18 mouse cellular contexts compared by ENCODE assay signal in the genomic region with DNA sequence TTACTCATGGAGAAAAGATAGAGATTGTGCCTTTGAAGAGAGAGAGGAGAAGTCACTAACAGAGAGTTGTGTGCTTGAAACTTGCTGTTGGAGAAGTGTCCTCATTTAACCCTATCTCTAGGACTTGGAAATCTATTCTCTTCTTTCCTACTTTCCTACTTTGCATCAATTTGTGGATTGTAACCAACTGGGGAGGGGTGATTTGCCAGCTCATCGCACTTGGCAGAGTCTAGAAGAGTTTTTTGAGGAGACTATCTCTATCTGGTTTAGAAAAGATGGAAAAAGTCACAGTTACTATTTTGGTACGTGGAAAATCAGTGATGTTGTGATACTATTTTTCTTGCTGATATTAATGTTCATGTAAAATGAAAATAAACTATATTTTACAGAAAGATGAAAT. TPM values are rescaled to one million over a fixed set of nuclear protein-coding genes. Genes with fewer than 3 reads are reported as not detected.
DNase-seq lines count a peak whose midpoint lies in the region; ATAC-seq and TF ChIP-seq lines count a peak whose summit lies in the region.
"Had no signal": no experiment of that assay in that cellular context is flagged by ENCODE, and none has a peak within 500 bp of the region (broad histone marks: within the 10 kb centered on the region; RNA-seq: fewer than 3 reads in every experiment).

No protein-coding gene starts in this region.

- H3K9me3 ChIP-seq in forebrain, postnatal 0 days (ENCODE audit: low read length) = no peaks in the 10 kb centered on the region
- no peaks in the 10 kb centered on the region for H3K9me3 ChIP-seq in forebrain, embryonic 16.5 days (ENCODE audit: control insufficient read depth, low read length)
- no peaks in the 10 kb centered on the region for H3K9me3 ChIP-seq in hindbrain, embryonic 12.5 days (replicated peaks)
- H3K9me3 ChIP-seq: embryonic facial prominence, embryonic 10.5 days; embryonic facial prominence, embryonic 12.5 days; forebrain, embryonic 13.5 days; forebrain, embryonic 15.5 days had no signal

- no peak overlapping the region for H3K4me3 ChIP-seq in forebrain, postnatal 0 days (ENCODE audit: low read depth, low read length)
- H3K4me3 ChIP-seq in forebrain, embryonic 16.5 days (replicated peaks; ENCODE audit: low read length) = no peak overlapping the region
- no peak overlapping the region for H3K4me3 ChIP-seq in hindbrain, embryonic 12.5 days
- H3K4me3 ChIP-seq: embryonic facial prominence, embryonic 10.5 days; embryonic facial prominence, embryonic 12.5 days; forebrain, embryonic 13.5 days; forebrain, embryonic 15.5 days had no signal

- no peaks in the 10 kb centered on the region for H3K36me3 ChIP-seq in forebrain, postnatal 0 days (ENCODE audit: insufficient read depth)
- H3K36me3 ChIP-seq in forebrain, embryonic 16.5 days (ENCODE audit: control insufficient read depth, insufficient read depth) = no peaks in the 10 kb centered on the region
- H3K36me3 ChIP-seq in hindbrain, embryonic 12.5 days = no peaks in the 10 kb centered on the region
- H3K36me3 ChIP-seq: embryonic facial prominence, embryonic 10.5 days; embryonic facial prominence, embryonic 12.5 days; forebrain, embryonic 15.5 days had no signal

- no peaks in the 10 kb centered on the region for H3K4me1 ChIP-seq in forebrain, postnatal 0 days (ENCODE audit: insufficient read depth)
- H3K4me1 ChIP-seq in forebrain, embryonic 16.5 days (replicated peaks; ENCODE audit: control insufficient read depth, insufficient read depth, low read length) = no peaks in the 10 kb centered on the region
- no peaks in the 10 kb centered on the region for H3K4me1 ChIP-seq in hindbrain, embryonic 12.5 days
- H3K4me1 ChIP-seq: embryonic facial prominence, embryonic 10.5 days; embryonic facial prominence, embryonic 12.5 days; forebrain, embryonic 13.5 days; forebrain, embryonic 15.5 days had no signal

- no peaks in the 10 kb centered on the region for H3K27me3 ChIP-seq in forebrain, postnatal 0 days (ENCODE audit: insufficient read depth, low read length)
- H3K27me3 ChIP-seq in forebrain, embryonic 16.5 days (replicated peaks; ENCODE audit: control insufficient read depth, insufficient read depth, low read length) = no peaks in the 10 kb centered on the region
- H3K27me3 ChIP-seq in hindbrain, embryonic 12.5 days = no peaks in the 10 kb centered on the region
- H3K27me3 ChIP-seq: embryonic facial prominence, embryonic 12.5 days; forebrain, embryonic 13.5 days; forebrain, embryonic 15.5 days had no signal

- peak; percentile 34 for DNase-seq in forebrain, postnatal 0 days
- peak; percentile 24 for DNase-seq in right cerebral cortex, adult 18-20 months
- no peak for DNase-seq in right cerebral cortex, adult 2 months (ENCODE audit: low spot score in 2 of 2)
- DNase-seq: adrenal gland, adult 2 months; adrenal gland, postnatal 10 days; adrenal gland, postnatal 25 days; cerebellum, adult 11-12 months; cerebellum, adult 2 months; cerebellum, adult 9-10 months had no signal

- H3K4me2 ChIP-seq in forebrain, postnatal 0 days (ENCODE audit: low read depth) = no peak overlapping the region
- H3K4me2 ChIP-seq in forebrain, embryonic 16.5 days (ENCODE audit: low read length) = no peak overlapping the region
- no peak overlapping the region for H3K4me2 ChIP-seq in hindbrain, embryonic 12.5 days (replicated peaks)
- H3K4me2 ChIP-seq: embryonic facial prominence, embryonic 12.5 days; forebrain, embryonic 13.5 days; forebrain, embryonic 15.5 days had no signal

- 69% methylated on average over 2 of the region's 2 CpGs for WGBS in forebrain, postnatal 0 days
- 83% methylated on average over 2 of the region's 2 CpGs for WGBS in forebrain, embryonic 16.5 days
- WGBS in hindbrain, embryonic 12.5 days = 86% methylated on average over 2 of the region's 2 CpGs

- no peak for ATAC-seq in forebrain, postnatal 0 days
- no peak for ATAC-seq in forebrain, embryonic 16.5 days
- no peak for ATAC-seq in hindbrain, embryonic 12.5 days (ENCODE audit: low FRiP score)
- ATAC-seq: forebrain, embryonic 13.5 days; forebrain, embryonic 15.5 days had no signal

- no peak overlapping the region for H3K9ac ChIP-seq in forebrain, postnatal 0 days
- H3K9ac ChIP-seq in forebrain, embryonic 16.5 days (replicated peaks; ENCODE audit: low read depth, low read length) = no peak overlapping the region
- no peak overlapping the region for H3K9ac ChIP-seq in hindbrain, embryonic 12.5 days
- H3K9ac ChIP-seq: embryonic facial prominence, embryonic 12.5 days; forebrain, embryonic 13.5 days; forebrain, embryonic 15.5 days had no signal

- no peak for TF ChIP-seq CTCF in forebrain, postnatal 0 days (IDR thresholded peaks at IDR 0.05; ENCODE audit: low read depth)

- H3K27ac ChIP-seq in forebrain, postnatal 0 days (ENCODE audit: low read depth, low read length) = no peak overlapping the region
- no peak overlapping the region for H3K27ac ChIP-seq in forebrain, embryonic 16.5 days (ENCODE audit: low read length)
- H3K27ac ChIP-seq in hindbrain, embryonic 12.5 days = no peak overlapping the region
- H3K27ac ChIP-seq: embryonic facial prominence, embryonic 10.5 days; embryonic facial prominence, embryonic 12.5 days; forebrain, embryonic 13.5 days; forebrain, embryonic 15.5 days had no signal

RNA-seq across cellular contexts. Expression of gene Plppr4, which starts 6.7 kb away (rescaled TPM):
- 77.8 and 97.8 TPM in 2 replicates for total RNA-seq in forebrain, postnatal 0 days (2014; rRNA removed)
- 28.9 and 60.8 TPM in 2 replicates for polyA plus RNA-seq in forebrain, postnatal 0 days (2015; fragmentation: Nextera tagmentation; extraction: Ambion mirVana)
- polyA plus RNA-seq in forebrain, embryonic 16.5 days (2015; fragmentation: Nextera tagmentation; extraction: Ambion mirVana) = 20.8 and 26.8 TPM in 2 replicates
- 2.0 and 2.8 TPM in 2 replicates for polyA plus RNA-seq in hindbrain, embryonic 12.5 days (2016; fragmentation: Nextera tagmentation; extraction: Ambion mirVana)
- total RNA-seq: ES-E14, MEL had no signal
- polyA plus RNA-seq: C2C12 had no signal

Comparison
In these comparisons a context has a peak if more than half of its experiments do, and no peak if none do; other contexts are left out.
1. DNase-seq: peak in forebrain, postnatal 0 days (single experiment) and right cerebral cortex, adult 18-20 months (single experiment); none in right cerebral cortex, adult 2 months (0 of 2).